Mouse (Mus musculus): ENCODE measurements around the gene Cby1.
A peak's percentile ranks its signal among the peaks of the same experiment; 100 is the strongest.
"Not testable (repeated sequence)": the region's sequence is repeated elsewhere in the genome, so short reads cannot be mapped to it uniquely, and the experiment has no call there.

Cby1 gene

GRCm38 (mm10) chr15:79658531-79659375 lies at the start of gene Cby1, which contains the start of gene Fam227a:
Gene Cby1, plus strand, starts transcription at chr15:79659199.
Gene Fam227a, minus strand, starts transcription at chr15:79658956.
- DNase-seq: peak; percentile 92 to 93

- no peak for DNase-seq
These were observed 49.8 kb upstream of the Cby1 start for GRCm38 (mm10) chr15:79609226-79609625.

GRCm38 (mm10) chr15:79615501-79615900 lies 43.5 kb upstream of the Cby1 start:
- no peak for DNase-seq

- DNase-seq: no peak
These were observed 42.3 kb upstream of the Cby1 start for GRCm38 (mm10) chr15:79616729-79617128.

- no peak for DNase-seq
These were observed 41.9 kb upstream of the Cby1 start for GRCm38 (mm10) chr15:79617135-79617534.

- no peak for DNase-seq
These were observed 40.5 kb upstream of the Cby1 start for GRCm38 (mm10) chr15:79618456-79618855.

GRCm38 (mm10) chr15:79619770-79620414 lies 39.1 kb upstream of the Cby1 start:
- no peak for DNase-seq

GRCm38 (mm10) chr15:79630471-79630870 lies 28.5 kb upstream of the Cby1 start:
- DNase-seq: no peak

GRCm38 (mm10) chr15:79641135-79641817 lies 17.7 kb upstream of the Cby1 start:
- no peak for DNase-seq

GRCm38 (mm10) chr15:79645483-79645882 lies 13.5 kb upstream of the Cby1 start:
- no peak for DNase-seq

GRCm38 (mm10) chr15:79648130-79648529 lies 10.9 kb upstream of the Cby1 start:
- DNase-seq: no peak

- peak; percentile 82 to 86 for DNase-seq
These were observed 8.4 kb upstream of the Cby1 start for GRCm38 (mm10) chr15:79650569-79650968.

- DNase-seq: peak; percentile 56 to 57
These were observed 7.5 kb upstream of the Cby1 start for GRCm38 (mm10) chr15:79651481-79651880.

- no peak for DNase-seq
These were observed 2.5 kb upstream of the Cby1 start for GRCm38 (mm10) chr15:79656451-79656850.

GRCm38 (mm10) chr15:79657837-79658530 lies 1.0 kb upstream of the Cby1 start:
- peak; percentile 89 to 92 for DNase-seq

- DNase-seq: peak; percentile 80 to 83
These were observed 2.9 kb downstream of the Cby1 start for GRCm38 (mm10) chr15:79661852-79662251.

GRCm38 (mm10) chr15:79664666-79665065 lies 5.7 kb downstream of the Cby1 start:
- no peak for DNase-seq

GRCm38 (mm10) chr15:79669195-79669594 lies 10.2 kb downstream of the Cby1 start:
- DNase-seq: no peak

- peak; percentile 91 to 93 for DNase-seq
These were observed 11.4 kb downstream of the Cby1 start, which contains the start of gene Tomm22 for GRCm38 (mm10) chr15:79670249-79670971. Gene Tomm22, plus strand, starts transcription at chr15:79670861.

GRCm38 (mm10) chr15:79670972-79671299 lies 11.9 kb downstream of the Cby1 start:
- DNase-seq: no peak

GRCm38 (mm10) chr15:79671828-79672348 lies 12.9 kb downstream of the Cby1 start:
- DNase-seq: not testable (repeated sequence)

- DNase-seq: no peak
These were observed 18.9 kb downstream of the Cby1 start for GRCm38 (mm10) chr15:79677936-79678335.

Data from B cell, adult 2 months (primary cell).